Mouse (Mus musculus): Measurements from ENCODE around the gene Cobll1. TPM values are rescaled to one million over a fixed set of nuclear protein-coding genes. Genes with fewer than 3 reads are reported as not detected.

Cobll1 gene
- polyA plus RNA-seq, 1 experiment = 8.5 TPM

GRCm38 (mm10) chr2:65238171-65238963 lies 836 bp downstream of the Cobll1 start:
- Histone ChIP-seq H3K27ac (ENCODE audit: insufficient read depth, low read length) (peak overlapping the region; percentile 92), H3K4me3 (ENCODE audit: insufficient read depth, low read length) (peak overlapping the region; percentile 61), H3K4me1 (ENCODE audit: control insufficient read depth, insufficient read depth, low read length) (no peaks in the 10 kb centered on the region)
- TF ChIP-seq POLR2A (IDR thresholded peaks at IDR 0.05; ENCODE audit: extremely low read depth, insufficient read depth, low read length) (no peak), CTCF (IDR thresholded peaks at IDR 0.05; ENCODE audit: extremely low read depth, insufficient read depth, low read length) (no peak)

GRCm38 (mm10) chr2:65237610-65238170 lies 1.5 kb downstream of the Cobll1 start:
- no peak for TF ChIP-seq POLR2A (IDR thresholded peaks at IDR 0.05; ENCODE audit: extremely low read depth, insufficient read depth, low read length)
- no peak for TF ChIP-seq CTCF (IDR thresholded peaks at IDR 0.05; ENCODE audit: extremely low read depth, insufficient read depth, low read length)
- H3K4me1 ChIP-seq (ENCODE audit: control insufficient read depth, insufficient read depth, low read length) = no peaks in the 10 kb centered on the region
- H3K4me3 ChIP-seq (ENCODE audit: insufficient read depth, low read length) = peak overlapping the region; percentile 61
- peak overlapping the region; percentile 88; the same call in 1 of the 2 replicates for H3K27ac ChIP-seq (ENCODE audit: insufficient read depth, low read length)

DNA sequence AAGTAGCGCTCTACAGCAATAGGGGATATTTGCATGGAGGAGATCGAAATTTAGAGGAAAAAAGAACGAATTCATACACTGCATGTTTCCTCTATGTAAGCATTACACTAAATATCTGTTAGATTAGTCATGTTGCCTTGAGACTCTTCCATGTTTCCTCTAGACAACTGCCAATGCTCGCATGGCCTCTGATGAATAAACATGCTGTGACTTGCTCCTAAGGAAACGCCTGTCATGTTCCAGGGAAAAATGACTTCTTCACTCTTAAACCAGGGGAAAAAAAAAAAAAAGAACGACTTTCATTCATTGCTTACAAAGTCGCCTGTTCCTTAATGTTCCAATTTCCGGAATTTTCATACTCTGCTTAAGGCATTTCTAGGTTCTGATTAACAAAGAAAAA lies 2.1 kb downstream of the Cobll1 start:
- Histone ChIP-seq H3K27ac (ENCODE audit: insufficient read depth, low read length) (no peak overlapping the region), H3K4me3 (ENCODE audit: insufficient read depth, low read length) (peak overlapping the region; percentile 61; the same call in 1 of the 2 replicates), H3K4me1 (ENCODE audit: control insufficient read depth, insufficient read depth, low read length) (no peaks in the 10 kb centered on the region)
- TF ChIP-seq POLR2A (IDR thresholded peaks at IDR 0.05; ENCODE audit: extremely low read depth, insufficient read depth, low read length) (no peak), CTCF (IDR thresholded peaks at IDR 0.05; ENCODE audit: extremely low read depth, insufficient read depth, low read length) (no peak)

DNA sequence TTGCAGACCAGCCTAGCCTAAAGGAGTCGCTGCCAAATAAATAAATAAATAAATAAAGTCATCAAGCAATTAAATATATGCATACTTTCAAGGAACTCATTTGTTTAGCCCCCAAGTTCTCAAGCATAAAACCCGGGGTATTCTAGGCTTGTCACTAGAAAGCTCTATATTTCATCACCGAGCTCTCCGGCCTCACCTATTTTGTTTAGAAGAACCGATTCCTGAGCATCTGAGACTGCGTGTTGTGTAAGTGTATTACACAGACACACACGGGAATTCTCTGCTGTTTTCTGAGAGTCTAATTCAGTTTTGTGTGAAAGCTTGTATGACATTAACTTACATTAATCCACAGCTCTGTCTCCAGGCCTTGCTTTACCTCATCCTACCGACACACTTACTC lies 2.6 kb downstream of the Cobll1 start:
- no peak overlapping the region for H3K4me3 ChIP-seq (ENCODE audit: insufficient read depth, low read length)
- TF ChIP-seq POLR2A (IDR thresholded peaks at IDR 0.05; ENCODE audit: extremely low read depth, insufficient read depth, low read length) (no peak), CTCF (IDR thresholded peaks at IDR 0.05; ENCODE audit: extremely low read depth, insufficient read depth, low read length) (no peak)

DNA sequence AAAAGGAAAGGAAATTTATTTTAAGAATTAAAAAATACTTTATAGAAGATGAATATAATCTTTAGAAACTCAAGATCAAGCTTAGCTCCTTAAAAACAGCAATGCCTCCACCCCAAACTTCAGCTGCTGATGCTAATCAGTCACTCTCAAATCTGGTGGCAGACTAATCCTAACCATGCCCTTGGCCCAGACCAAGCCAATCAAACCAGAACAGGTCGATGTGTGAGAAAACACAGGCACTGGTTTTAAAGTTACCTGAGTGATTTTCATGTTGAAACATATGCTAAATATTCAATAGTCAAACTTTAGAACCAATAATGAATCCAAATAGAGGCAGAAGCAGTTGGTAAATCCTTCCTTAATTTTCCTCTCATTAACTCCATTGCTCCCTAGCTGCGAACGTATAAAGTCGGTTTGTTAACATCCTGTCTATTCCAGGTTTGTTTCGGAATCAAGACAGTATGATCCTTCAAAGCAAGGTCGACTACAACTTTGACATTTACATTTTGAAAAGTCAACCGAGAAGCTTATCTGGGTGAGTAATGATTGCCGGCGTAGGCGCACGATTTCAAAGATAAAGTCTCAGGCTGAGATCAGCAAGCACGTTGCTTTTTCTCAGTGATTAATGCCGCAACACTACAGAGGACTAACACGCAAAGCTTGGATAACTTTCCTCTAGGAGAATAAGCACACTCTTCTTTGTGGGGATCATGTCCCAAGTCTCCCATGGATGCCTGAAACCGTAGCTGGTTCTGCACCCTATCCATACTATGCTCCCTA lies 6.3 kb downstream of the Cobll1 start:
- H3K4me3 ChIP-seq (ENCODE audit: insufficient read depth, low read length) = no peak overlapping the region
- TF ChIP-seq CTCF (IDR thresholded peaks at IDR 0.05; ENCODE audit: extremely low read depth, insufficient read depth, low read length) = no peak
- no peak for TF ChIP-seq POLR2A (IDR thresholded peaks at IDR 0.05; ENCODE audit: extremely low read depth, insufficient read depth, low read length)
- H3K27ac ChIP-seq (ENCODE audit: insufficient read depth, low read length) = no peak overlapping the region
- no peaks in the 10 kb centered on the region for H3K4me1 ChIP-seq (ENCODE audit: control insufficient read depth, insufficient read depth, low read length)

More for the DNA sequence above, 2.6 kb downstream of the Cobll1 start:
- no peaks in the 10 kb centered on the region for H3K4me1 ChIP-seq (ENCODE audit: control insufficient read depth, insufficient read depth, low read length)
- no peak overlapping the region for H3K27ac ChIP-seq (ENCODE audit: insufficient read depth, low read length)

- Histone ChIP-seq H3K27ac (ENCODE audit: insufficient read depth, low read length) (no peak overlapping the region), H3K4me1 (ENCODE audit: control insufficient read depth, insufficient read depth, low read length) (no peaks in the 10 kb centered on the region), H3K4me3 (ENCODE audit: insufficient read depth, low read length) (no peak overlapping the region)
- TF ChIP-seq CTCF (IDR thresholded peaks at IDR 0.05; ENCODE audit: extremely low read depth, insufficient read depth, low read length) = no peak
- TF ChIP-seq POLR2A (IDR thresholded peaks at IDR 0.05; ENCODE audit: extremely low read depth, insufficient read depth, low read length) = no peak
Observed at GRCm38 (mm10) chr2:65228426-65228825, 10.8 kb downstream of the Cobll1 start.

- Histone ChIP-seq H3K4me1 (ENCODE audit: control insufficient read depth, insufficient read depth, low read length) (no peaks in the 10 kb centered on the region), H3K4me3 (ENCODE audit: insufficient read depth, low read length) (no peak overlapping the region), H3K27ac (ENCODE audit: insufficient read depth, low read length) (no peak overlapping the region)
- TF ChIP-seq CTCF (IDR thresholded peaks at IDR 0.05; ENCODE audit: extremely low read depth, insufficient read depth, low read length) (no peak), POLR2A (IDR thresholded peaks at IDR 0.05; ENCODE audit: extremely low read depth, insufficient read depth, low read length) (no peak)
Observed at GRCm38 (mm10) chr2:65227898-65228290, 11.3 kb downstream of the Cobll1 start.

GRCm38 (mm10) chr2:65227154-65227897 lies 11.9 kb downstream of the Cobll1 start:
- no peak for TF ChIP-seq POLR2A (IDR thresholded peaks at IDR 0.05; ENCODE audit: extremely low read depth, insufficient read depth, low read length)
- no peaks in the 10 kb centered on the region for H3K4me1 ChIP-seq (ENCODE audit: control insufficient read depth, insufficient read depth, low read length)
- no peak overlapping the region for H3K4me3 ChIP-seq (ENCODE audit: insufficient read depth, low read length)
- H3K27ac ChIP-seq (ENCODE audit: insufficient read depth, low read length) = no peak overlapping the region

DNA sequence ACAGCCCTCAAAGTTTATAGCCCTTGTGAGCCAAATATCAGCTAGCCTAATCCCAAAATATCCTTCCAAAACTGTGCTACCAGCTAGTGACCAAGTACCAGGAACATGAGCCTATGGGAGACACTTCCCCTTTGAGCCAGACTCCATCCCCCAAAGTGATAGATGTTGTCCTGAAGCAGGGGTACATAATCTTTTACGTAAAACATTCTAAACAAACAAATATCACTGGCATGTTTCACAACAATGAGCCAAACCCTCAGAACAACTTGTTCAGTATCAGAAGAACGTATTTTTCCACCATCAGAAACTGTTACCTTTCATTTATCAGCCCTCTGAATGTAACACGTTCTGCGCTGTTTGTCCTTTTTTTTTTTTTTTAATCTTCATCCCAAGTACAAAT lies 12.7 kb downstream of the Cobll1 start:
- no peak overlapping the region for H3K27ac ChIP-seq (ENCODE audit: insufficient read depth, low read length)

More for the DNA sequence above, 12.7 kb downstream of the Cobll1 start:
- Histone ChIP-seq H3K4me3 (ENCODE audit: insufficient read depth, low read length) (no peak overlapping the region), H3K4me1 (ENCODE audit: control insufficient read depth, insufficient read depth, low read length) (no peaks in the 10 kb centered on the region)
- TF ChIP-seq POLR2A (IDR thresholded peaks at IDR 0.05; ENCODE audit: extremely low read depth, insufficient read depth, low read length) (no peak), CTCF (IDR thresholded peaks at IDR 0.05; ENCODE audit: extremely low read depth, insufficient read depth, low read length) (no peak)
